18 mouse cellular contexts compared by ENCODE assay signal in the genomic region with DNA sequence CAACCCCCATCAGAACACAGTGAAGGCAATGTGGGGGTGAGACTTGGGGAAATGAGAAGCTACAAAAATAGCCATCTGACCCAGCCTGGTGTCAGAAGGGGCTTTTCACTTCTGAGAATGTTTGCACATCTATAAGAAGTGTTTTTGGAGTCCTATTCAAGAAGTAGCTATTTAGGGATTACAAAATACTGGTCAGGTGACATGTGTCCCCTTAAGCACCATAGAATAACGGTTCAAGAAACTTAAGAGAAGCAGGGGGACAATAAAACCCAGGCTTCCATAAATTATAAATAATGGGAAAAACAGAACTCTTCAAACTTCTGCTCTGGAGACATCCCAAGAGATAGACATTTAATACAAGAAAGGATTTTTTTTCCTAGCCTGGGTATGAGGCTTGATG.
"Had no signal": no experiment of that assay in that cellular context is flagged by ENCODE, and none has a peak within 500 bp of the region (broad histone marks: within the 10 kb centered on the region; RNA-seq: fewer than 3 reads in every experiment).

No protein-coding gene starts in this region.

- H3K4me1 ChIP-seq: megakaryocyte, embryonic 14.5 days; midbrain, embryonic 10.5 days; midbrain, embryonic 12.5 days; neural tube, embryonic 12.5 days had no signal

- DNase-seq: lung, adult 18-20 months; lung, embryonic 14.5 days; lung, postnatal 10 days; midbrain, embryonic 14.5 days; right cerebral cortex, adult 18-20 months; right cerebral cortex, postnatal 25 days; right cerebral cortex, postnatal 4 days; spleen, adult 18-20 months; thymus, adult 18-20 months; thymus, postnatal 14 days; thymus, postnatal 36 days had no signal

- H3K9me3 ChIP-seq: midbrain, embryonic 10.5 days; midbrain, embryonic 12.5 days; neural tube, embryonic 12.5 days had no signal

- H3K4me3 ChIP-seq: megakaryocyte, embryonic 14.5 days; midbrain, embryonic 10.5 days; midbrain, embryonic 12.5 days; neural tube, embryonic 12.5 days had no signal

- ATAC-seq: midbrain, embryonic 16.5 days had no signal

- H3K27ac ChIP-seq: liver, embryonic 14.5 days; macrophage; midbrain, embryonic 10.5 days; midbrain, embryonic 12.5 days; neural tube, embryonic 12.5 days had no signal

- H3K27me3 ChIP-seq: megakaryocyte, embryonic 14.5 days; midbrain, embryonic 12.5 days; neural tube, embryonic 12.5 days had no signal

- H3K9ac ChIP-seq: liver, embryonic 14.5 days; lung, embryonic 14.5 days; midbrain, embryonic 12.5 days; neural tube, embryonic 12.5 days had no signal

- H3K4me2 ChIP-seq: lung, embryonic 14.5 days; midbrain, embryonic 12.5 days; neural tube, embryonic 12.5 days had no signal

- H3K36me3 ChIP-seq: midbrain, embryonic 10.5 days; midbrain, embryonic 12.5 days; neural tube, embryonic 12.5 days had no signal
